Mouse (Mus musculus) brain, embryonic 14.5 days (tissue): Measurements from ENCODE around the gene Abcc12.

Experiments
- CTCF ChIP-seq: fragments of 200-500 bp; IDR thresholded peaks from 2 replicates; pipeline ENCODE4 v1.5.1; 2012; ENCODE audit warnings: inconsistent platforms, mild to moderate bottlenecking, moderate library complexity, borderline replicate concordance; ENCODE audit not compliant: insufficient read depth, insufficient read length; ENCODE audit errors: extremely low read depth
- POLR2A ChIP-seq: fragments of 200-500 bp; IDR thresholded peaks from 2 replicates; pipeline ENCODE4 v1.6.1; 2012; ENCODE audit warnings: mild to moderate bottlenecking, inconsistent platforms, borderline replicate concordance; ENCODE audit not compliant: poor library complexity, insufficient read depth, insufficient read length, severe bottlenecking; ENCODE audit errors: extremely low read depth

GRCm38 (mm10) chr8:86535068-86535560, 45.4 kb downstream of the Abcc12 start:
- TF ChIP-seq CTCF = no peak
- no peak for TF ChIP-seq POLR2A
